Mouse (Mus musculus) heart, adult 2 months (tissue): ENCODE measurements at regions not wholly inside any gene's neighbourhood (a gene's known extent, or its start where the extent isn't known, plus 50 kb on each side); places are given as distances from the start of the nearest gene placed in this dataset.

Source experiments
- CTCF ChIP-seq: fragments of 200-600 bp; IDR thresholded peaks from 2 replicates; pipeline ENCODE4 v1.8.1; 2022; ENCODE audit warnings: antibody characterized with exemption, mild to moderate bottlenecking, moderate library complexity
- EP300 ChIP-seq: fragments of 200-500 bp; IDR thresholded peaks from 2 replicates; pipeline ENCODE4 v1.6.1; 2011; ENCODE audit warnings: low read depth, low read length, control low read depth; ENCODE audit not compliant: insufficient read depth
- POLR2A ChIP-seq: fragments of 200-500 bp; IDR thresholded peaks from 2 replicates; pipeline ENCODE4 v1.6.1; 2011; ENCODE audit warnings: mild to moderate bottlenecking, low read depth, low read length, control low read depth; ENCODE audit not compliant: insufficient read depth

DNA sequence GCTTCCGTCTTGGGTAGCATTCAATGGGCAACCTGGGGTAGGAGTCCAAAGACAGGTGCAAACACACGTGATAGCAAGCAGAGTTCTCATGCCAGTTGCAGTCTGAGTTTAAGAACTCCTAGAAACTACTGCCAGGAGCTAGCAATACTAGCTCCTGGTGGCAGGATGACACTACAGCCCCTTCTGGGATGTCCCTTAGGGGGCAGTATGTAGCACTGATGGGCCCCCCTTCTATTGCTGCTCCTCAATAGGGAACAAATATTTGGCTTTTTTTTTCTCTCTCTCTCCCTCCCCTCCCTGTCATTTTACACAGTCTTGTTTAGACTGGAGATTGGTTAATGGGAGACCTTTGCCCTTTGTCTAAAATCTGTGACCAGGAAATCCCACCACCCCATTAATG lies 282.2 kb downstream of the Maf start:
- TF ChIP-seq CTCF = no peak
- TF ChIP-seq POLR2A = no peak
- no peak for TF ChIP-seq EP300
